Mouse (Mus musculus): ENCODE measurements around the gene Taf6l. TPM values are rescaled to one million over a fixed set of nuclear protein-coding genes. Genes with fewer than 3 reads are reported as not detected.
A peak's percentile ranks its signal among the peaks of the same experiment; 100 is the strongest.

Gene Taf6l
- polyA plus RNA-seq, 1 experiment from 2014 or later = 17.4 TPM

DNA sequence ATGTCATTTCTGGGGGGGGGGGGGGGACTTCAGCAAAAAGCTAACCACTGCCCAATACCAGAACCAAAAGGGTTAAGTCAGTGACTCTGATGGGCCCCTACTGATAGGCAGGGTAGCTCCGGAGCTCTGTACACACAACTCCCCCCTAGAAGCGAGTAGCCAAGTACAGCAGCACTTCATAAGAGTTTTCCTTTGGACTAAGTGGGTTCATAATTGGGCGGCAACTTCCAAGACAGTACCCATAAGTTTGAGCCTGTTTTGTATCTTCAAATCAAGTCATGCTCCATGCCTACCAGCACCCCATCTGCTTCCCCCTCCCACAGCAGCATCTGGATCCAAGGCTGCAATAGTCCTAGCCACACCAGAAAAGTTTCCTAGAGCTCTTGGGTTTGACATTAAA is 30.6 kb downstream of the Taf6l start:
- Histone ChIP-seq H3K4me3 (ENCODE audit: low read length) (no peak overlapping the region), H3K27ac (ENCODE audit: low read length) (no peak overlapping the region), H3K9me3 (replicated peaks; ENCODE audit: control insufficient read depth, low read length) (no peaks in the 10 kb centered on the region), H3K4me2 (ENCODE audit: low read depth, low read length) (peak overlapping the region; percentile 80; the same call in 1 of the 2 replicates), H3K9ac (ENCODE audit: low read length) (peak overlapping the region; percentile 95), H3K27me3 (ENCODE audit: control insufficient read depth, insufficient read depth, low read length) (no peaks in the 10 kb centered on the region), H3K36me3 (ENCODE audit: control insufficient read depth, insufficient read depth) (peaks cover 32% of the 10 kb centered on the region), H3K4me1 (ENCODE audit: control insufficient read depth, insufficient read depth, low read length) (peaks cover 22% of the 10 kb centered on the region)
- 51% methylated on average over 3 of the region's 3 CpGs for WGBS
- no peak for ATAC-seq (replicated peaks; ENCODE audit: extremely low read depth, insufficient read depth, low FRiP score)

DNA sequence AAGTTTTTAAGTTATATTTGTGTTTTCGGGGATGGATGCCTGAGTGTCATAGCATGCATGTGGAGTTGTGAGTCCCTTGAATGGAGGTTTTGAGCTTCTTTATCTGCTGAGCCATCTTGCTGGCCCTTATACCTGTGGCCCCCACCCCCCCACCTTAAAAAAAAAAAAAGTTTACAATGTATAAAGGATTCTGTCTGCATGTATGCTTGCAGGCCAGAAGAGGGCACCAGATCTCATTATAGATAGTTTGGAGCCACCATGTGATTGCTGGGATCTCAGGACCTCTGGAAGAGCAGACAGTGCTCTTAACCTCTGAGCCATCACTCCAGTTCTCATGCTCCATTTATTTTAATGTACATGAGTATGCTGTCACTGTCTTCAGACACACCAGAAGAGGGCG is 38.8 kb downstream of the Taf6l start:
- H3K36me3 ChIP-seq (ENCODE audit: control insufficient read depth, insufficient read depth) = peaks cover 76% of the 10 kb centered on the region
- H3K4me2 ChIP-seq (ENCODE audit: low read depth, low read length) = no peak overlapping the region
- no peak overlapping the region for H3K27ac ChIP-seq (ENCODE audit: low read length)
- H3K9me3 ChIP-seq (replicated peaks; ENCODE audit: control insufficient read depth, low read length) = no peaks in the 10 kb centered on the region
- no peak for ATAC-seq (replicated peaks; ENCODE audit: extremely low read depth, insufficient read depth, low FRiP score)
- H3K4me1 ChIP-seq (ENCODE audit: control insufficient read depth, insufficient read depth, low read length) = peaks cover 7% of the 10 kb centered on the region
- 71% methylated on average over 2 of the region's 2 CpGs for WGBS
- H3K27me3 ChIP-seq (ENCODE audit: control insufficient read depth, insufficient read depth, low read length) = no peaks in the 10 kb centered on the region
- H3K4me3 ChIP-seq (ENCODE audit: low read length) = no peak overlapping the region
- H3K9ac ChIP-seq (ENCODE audit: low read length) = no peak overlapping the region

DNA sequence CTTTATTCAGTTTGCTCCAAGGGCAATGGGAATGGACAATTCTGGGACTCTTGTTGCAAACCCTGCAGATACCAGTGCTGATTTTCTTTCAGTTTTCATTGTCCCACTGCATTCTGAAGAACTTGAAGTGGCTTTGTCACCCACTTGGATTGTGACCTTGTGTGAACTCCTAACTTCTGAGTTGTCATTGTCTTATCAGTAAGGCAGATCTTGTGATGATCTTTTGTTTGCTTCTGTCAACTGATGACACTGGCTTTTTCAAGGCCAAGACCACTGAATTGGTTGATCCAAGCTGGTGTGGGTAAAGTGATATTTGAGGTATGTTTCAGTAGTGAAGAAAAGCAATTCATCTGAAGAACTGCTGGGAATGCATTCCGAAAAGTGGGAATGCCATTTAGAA is 40.8 kb downstream of the Taf6l start:
- no peaks in the 10 kb centered on the region for H3K9me3 ChIP-seq (replicated peaks; ENCODE audit: control insufficient read depth, low read length)
- H3K4me3 ChIP-seq (ENCODE audit: low read length) = no peak overlapping the region
- H3K4me2 ChIP-seq (ENCODE audit: low read depth, low read length) = no peak overlapping the region
- no peaks in the 10 kb centered on the region for H3K27me3 ChIP-seq (ENCODE audit: control insufficient read depth, insufficient read depth, low read length)
- ATAC-seq (replicated peaks; ENCODE audit: extremely low read depth, insufficient read depth, low FRiP score) = no peak
- H3K27ac ChIP-seq (ENCODE audit: low read length) = no peak overlapping the region
- H3K36me3 ChIP-seq (ENCODE audit: control insufficient read depth, insufficient read depth) = peaks cover 62% of the 10 kb centered on the region
- peaks cover 17% of the 10 kb centered on the region for H3K4me1 ChIP-seq (ENCODE audit: control insufficient read depth, insufficient read depth, low read length)
- no peak overlapping the region for H3K9ac ChIP-seq (ENCODE audit: low read length)
- 98% methylated on average over 1 of the region's 1 CpGs for WGBS

DNA sequence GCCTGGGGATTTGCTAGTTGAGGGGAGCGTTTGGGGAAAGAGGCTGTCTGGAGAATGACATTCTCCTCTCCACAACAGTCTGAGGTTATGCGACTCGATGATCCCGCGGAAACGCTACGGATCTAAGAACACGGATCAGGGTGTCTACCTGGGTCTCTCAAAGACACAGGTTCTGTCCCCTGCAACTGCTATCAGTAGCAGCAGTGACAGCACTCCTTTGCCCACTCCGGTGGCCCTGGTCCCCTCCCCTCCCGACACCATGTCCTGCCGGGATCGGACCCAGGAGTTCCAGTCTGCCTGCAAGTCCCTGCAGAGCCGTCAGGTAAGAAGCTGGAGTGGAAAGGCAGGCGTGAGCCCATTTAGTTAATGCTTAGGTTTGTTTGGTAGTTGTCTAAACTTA is 44.0 kb downstream of the Taf6l start:
- H3K4me2 ChIP-seq (ENCODE audit: low read depth, low read length) = peak overlapping the region; percentile 100
- no peak for ATAC-seq (replicated peaks; ENCODE audit: extremely low read depth, insufficient read depth, low FRiP score)
- WGBS = 12% methylated on average over 14 of the region's 14 CpGs
- H3K9ac ChIP-seq (ENCODE audit: low read length) = peak overlapping the region; percentile 96
- peak overlapping the region; percentile 100 for H3K4me3 ChIP-seq (ENCODE audit: low read length)
- H3K27me3 ChIP-seq (ENCODE audit: control insufficient read depth, insufficient read depth, low read length) = no peaks in the 10 kb centered on the region
- peaks cover 57% of the 10 kb centered on the region for H3K36me3 ChIP-seq (ENCODE audit: control insufficient read depth, insufficient read depth)
- no peaks in the 10 kb centered on the region for H3K9me3 ChIP-seq (replicated peaks; ENCODE audit: control insufficient read depth, low read length)
- H3K27ac ChIP-seq (ENCODE audit: low read length) = peak overlapping the region; percentile 99
- H3K4me1 ChIP-seq (ENCODE audit: control insufficient read depth, insufficient read depth, low read length) = peaks cover 17% of the 10 kb centered on the region

DNA sequence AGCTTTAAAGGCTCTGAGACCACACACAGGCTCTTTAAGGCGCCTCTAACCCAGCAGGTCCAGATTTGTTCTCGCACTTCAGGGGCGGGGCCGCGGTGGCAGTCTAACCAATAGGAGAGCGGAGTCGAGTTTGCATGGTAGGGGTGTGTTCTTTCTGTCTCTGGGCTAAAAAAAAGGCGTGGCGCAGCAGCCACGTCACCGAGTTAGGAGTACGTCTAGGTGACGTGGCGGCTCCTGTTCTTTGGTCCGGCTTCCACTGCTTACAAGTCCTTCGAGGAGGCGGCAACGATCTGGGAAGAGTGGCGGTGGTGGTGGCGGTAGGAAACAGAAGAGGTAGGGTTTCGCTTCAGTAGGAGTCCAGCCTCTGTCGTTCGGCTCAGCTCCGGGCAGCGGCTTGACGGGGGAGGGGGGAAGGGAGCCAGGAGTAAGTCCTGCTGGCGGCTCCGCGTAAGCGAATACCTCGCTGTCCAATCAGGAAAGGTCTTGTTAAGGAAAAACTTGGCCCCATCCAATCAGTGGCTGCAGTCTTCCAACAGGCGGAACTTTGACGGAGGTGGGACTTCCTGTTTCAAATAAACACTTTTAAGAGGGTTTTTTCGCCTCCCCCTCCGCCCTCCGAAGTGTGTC is 44.9 kb downstream of the Taf6l start, which contains the start of gene Stx5a:
Gene Stx5a, plus strand, starts transcription at position 171 of the 627 bp plus-strand sequence.
- Histone ChIP-seq H3K27ac (ENCODE audit: low read length) (peak within 1 kb of the TSS; percentile 99), H3K4me1 (ENCODE audit: control insufficient read depth, insufficient read depth, low read length) (peaks cover 21% of the 10 kb centered on the region), H3K27me3 (ENCODE audit: control insufficient read depth, insufficient read depth, low read length) (no peaks in the 10 kb centered on the region), H3K36me3 (ENCODE audit: control insufficient read depth, insufficient read depth) (peaks cover 49% of the 10 kb centered on the region), H3K9ac (ENCODE audit: low read length) (peak within 1 kb of the TSS; percentile 96), H3K4me2 (ENCODE audit: low read depth, low read length) (peak within 1 kb of the TSS; percentile 100), H3K9me3 (replicated peaks; ENCODE audit: control insufficient read depth, low read length) (no peaks in the 10 kb centered on the region), H3K4me3 (ENCODE audit: low read length) (peak within 1 kb of the TSS; percentile 100)
- peak; percentile 95 for ATAC-seq (replicated peaks; ENCODE audit: extremely low read depth, insufficient read depth, low FRiP score)
- under 1% methylated on average over 36 of the region's 36 CpGs for WGBS

DNA sequence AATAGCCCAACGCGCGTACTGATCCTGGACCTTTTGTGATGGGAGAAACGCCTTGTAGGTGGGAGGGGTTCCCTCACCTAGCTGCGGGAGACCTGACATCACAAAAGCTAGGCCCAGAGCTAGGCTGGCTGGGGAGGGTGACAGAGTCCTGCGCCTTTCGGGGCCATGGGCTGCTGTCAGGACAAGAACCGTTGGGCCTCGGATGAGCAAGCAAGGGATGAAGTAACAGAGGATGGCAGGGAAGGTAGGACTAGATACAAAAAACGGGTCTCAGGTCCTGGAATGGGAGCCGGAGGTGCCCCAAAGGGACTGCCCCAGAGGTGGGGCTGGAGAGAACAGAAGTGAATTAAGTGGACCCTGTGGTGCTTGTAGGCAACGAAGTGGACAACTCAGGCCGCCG is 45.6 kb downstream of the Taf6l start, which contains the start of gene 1700092M07Rik:
Gene 1700092M07Rik, plus strand, starts transcription at position 116 of the 400 bp plus-strand sequence.
- Histone ChIP-seq H3K4me2 (ENCODE audit: low read depth, low read length) (peak within 1 kb of the TSS; percentile 60), H3K9me3 (replicated peaks; ENCODE audit: control insufficient read depth, low read length) (no peaks in the 10 kb centered on the region), H3K9ac (ENCODE audit: low read length) (peak within 1 kb of the TSS; percentile 87), H3K36me3 (ENCODE audit: control insufficient read depth, insufficient read depth) (peaks cover 45% of the 10 kb centered on the region), H3K27me3 (ENCODE audit: control insufficient read depth, insufficient read depth, low read length) (no peaks in the 10 kb centered on the region), H3K4me3 (ENCODE audit: low read length) (peak within 1 kb of the TSS; percentile 100), H3K4me1 (ENCODE audit: control insufficient read depth, insufficient read depth, low read length) (peaks cover 23% of the 10 kb centered on the region), H3K27ac (ENCODE audit: low read length) (peak within 1 kb of the TSS; percentile 99)
- ATAC-seq (replicated peaks; ENCODE audit: extremely low read depth, insufficient read depth, low FRiP score) = no peak
- WGBS = 65% methylated on average over 14 of the region's 14 CpGs

DNA sequence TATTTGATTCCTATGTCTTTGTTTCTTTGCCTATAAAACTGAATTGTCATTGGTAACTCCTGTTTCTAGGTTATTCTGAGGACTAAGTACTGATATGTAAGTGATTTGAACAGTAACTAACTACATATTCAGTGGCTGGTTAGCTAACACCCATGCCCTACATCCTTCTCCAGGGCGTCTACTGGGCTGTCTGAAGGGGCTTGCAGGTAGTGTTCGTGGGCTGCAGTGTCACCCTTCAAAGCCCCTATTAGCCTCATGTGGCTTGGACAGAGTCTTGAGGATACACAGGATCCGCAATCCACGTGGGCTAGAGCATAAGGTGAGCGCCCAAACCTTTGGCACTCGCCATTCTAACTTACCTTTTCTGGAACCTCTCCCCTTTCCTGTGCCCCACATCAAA is 46.6 kb downstream of the Taf6l start:
- H3K4me2 ChIP-seq (ENCODE audit: low read depth, low read length) = no peak overlapping the region
- WGBS = 87% methylated on average over 6 of the region's 6 CpGs
- H3K4me1 ChIP-seq (ENCODE audit: control insufficient read depth, insufficient read depth, low read length) = peaks cover 25% of the 10 kb centered on the region
- no peaks in the 10 kb centered on the region for H3K27me3 ChIP-seq (ENCODE audit: control insufficient read depth, insufficient read depth, low read length)
- no peak overlapping the region for H3K27ac ChIP-seq (ENCODE audit: low read length)
- H3K4me3 ChIP-seq (ENCODE audit: low read length) = no peak overlapping the region
- no peaks in the 10 kb centered on the region for H3K9me3 ChIP-seq (replicated peaks; ENCODE audit: control insufficient read depth, low read length)
- H3K9ac ChIP-seq (ENCODE audit: low read length) = no peak overlapping the region
- no peak for ATAC-seq (replicated peaks; ENCODE audit: extremely low read depth, insufficient read depth, low FRiP score)
- peaks cover 35% of the 10 kb centered on the region for H3K36me3 ChIP-seq (ENCODE audit: control insufficient read depth, insufficient read depth)

DNA sequence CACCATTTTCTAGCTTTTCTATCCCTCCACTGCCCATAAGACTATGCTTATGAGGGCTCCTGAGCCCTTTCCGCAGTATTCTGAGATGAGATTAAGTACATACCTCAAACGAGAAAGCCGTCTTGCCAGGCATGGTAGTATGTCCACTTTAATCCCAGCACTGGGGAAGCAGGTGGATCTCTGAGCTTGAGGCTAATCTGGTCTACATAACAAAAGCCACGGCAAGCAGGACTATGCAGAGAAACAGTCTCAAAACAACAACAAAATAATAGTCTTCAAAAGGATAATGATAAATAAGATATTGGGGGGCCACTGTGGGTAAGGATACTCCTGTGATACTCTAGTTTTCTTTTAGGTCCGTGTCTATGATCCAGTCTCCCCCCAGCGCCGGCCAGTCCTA is 47.3 kb downstream of the Taf6l start:
- 90% methylated on average over 7 of the region's 7 CpGs for WGBS
- Histone ChIP-seq H3K36me3 (ENCODE audit: control insufficient read depth, insufficient read depth) (peaks cover 32% of the 10 kb centered on the region), H3K27me3 (ENCODE audit: control insufficient read depth, insufficient read depth, low read length) (no peaks in the 10 kb centered on the region), H3K9me3 (replicated peaks; ENCODE audit: control insufficient read depth, low read length) (no peaks in the 10 kb centered on the region), H3K9ac (ENCODE audit: low read length) (no peak overlapping the region), H3K4me3 (ENCODE audit: low read length) (no peak overlapping the region), H3K4me1 (ENCODE audit: control insufficient read depth, insufficient read depth, low read length) (peaks cover 25% of the 10 kb centered on the region), H3K4me2 (ENCODE audit: low read depth, low read length) (no peak overlapping the region), H3K27ac (ENCODE audit: low read length) (no peak overlapping the region)
- ATAC-seq (replicated peaks; ENCODE audit: extremely low read depth, insufficient read depth, low FRiP score) = no peak

DNA sequence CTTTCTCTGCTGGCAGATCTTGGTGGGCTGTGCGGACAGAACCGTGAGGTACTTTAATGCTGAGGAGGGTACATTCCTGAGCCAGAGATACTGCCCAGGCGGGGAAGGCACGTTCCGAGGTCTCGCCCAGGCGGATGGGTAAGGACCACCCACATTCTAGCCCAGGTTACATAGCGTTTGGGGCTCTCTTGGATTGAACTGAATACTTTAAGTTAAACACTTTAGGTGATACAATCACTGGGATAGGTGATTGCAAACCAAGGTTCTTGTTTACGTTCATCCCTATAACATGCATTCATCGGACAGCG is 50.1 kb downstream of the Taf6l start:
- H3K9me3 ChIP-seq (replicated peaks; ENCODE audit: control insufficient read depth, low read length) = no peaks in the 10 kb centered on the region
- H3K27ac ChIP-seq (ENCODE audit: low read length) = no peak overlapping the region
- peak overlapping the region; percentile 62 for H3K4me3 ChIP-seq (ENCODE audit: low read length)
- no peaks in the 10 kb centered on the region for H3K27me3 ChIP-seq (ENCODE audit: control insufficient read depth, insufficient read depth, low read length)
- peaks cover 27% of the 10 kb centered on the region for H3K36me3 ChIP-seq (ENCODE audit: control insufficient read depth, insufficient read depth)
- peak overlapping the region; percentile 88 for H3K9ac ChIP-seq (ENCODE audit: low read length)
- WGBS = 1% methylated on average over 11 of the region's 11 CpGs
- H3K4me1 ChIP-seq (ENCODE audit: control insufficient read depth, insufficient read depth, low read length) = peaks cover 15% of the 10 kb centered on the region
- H3K4me2 ChIP-seq (ENCODE audit: low read depth, low read length) = peak overlapping the region; percentile 96
- ATAC-seq (replicated peaks; ENCODE audit: extremely low read depth, insufficient read depth, low FRiP score) = peak; percentile 43

All from heart, embryonic 16.5 days (tissue).